Mouse (Mus musculus) macrophage (primary cell): ENCODE data around the gene Rpl23. TPM values are rescaled to one million over a fixed set of nuclear protein-coding genes. Genes with fewer than 3 reads are reported as not detected.

Experiments
- H3K27ac ChIP-seq: fragments of 350-480 bp; formaldehyde crosslinking; 2 replicates; pipeline ENCODE4 v1.9.0; 2021
- H3K36me3 ChIP-seq: fragments of 350-480 bp; formaldehyde crosslinking; 2 replicates; pipeline ENCODE4 v1.9.0; 2021; ENCODE audit errors: inconsistent target
- H3K4me3 ChIP-seq: fragments of 350-480 bp; formaldehyde crosslinking; 2 replicates; pipeline ENCODE4 v1.9.0; 2021; ENCODE audit errors: inconsistent target
- H3K79me2 ChIP-seq: fragments of 350-480 bp; formaldehyde crosslinking; 2 replicates; pipeline ENCODE4 v1.9.0; 2021; ENCODE audit errors: inconsistent target
- WGBS: methylation state at CpG from one replicate; pipeline ENCODE4 v1.1.7; 2026; ENCODE audit warnings: inconsistent platforms; ENCODE audit not compliant: missing documents; 5-methylcytosine and 5-hydroxymethylcytosine counted together
- polyA plus RNA-seq: library from polyadenylated mRNA; stranded (reverse); fragments of 250-400 nt; gene quantifications from 3 replicates; pipeline ENCODE4 v1.2.4, GENCODE M21; 2018; ENCODE audit warnings: inconsistent platforms

Gene Rpl23
- polyA plus RNA-seq, 1 experiment from 2014 or later: 1,231 TPM

DNA sequence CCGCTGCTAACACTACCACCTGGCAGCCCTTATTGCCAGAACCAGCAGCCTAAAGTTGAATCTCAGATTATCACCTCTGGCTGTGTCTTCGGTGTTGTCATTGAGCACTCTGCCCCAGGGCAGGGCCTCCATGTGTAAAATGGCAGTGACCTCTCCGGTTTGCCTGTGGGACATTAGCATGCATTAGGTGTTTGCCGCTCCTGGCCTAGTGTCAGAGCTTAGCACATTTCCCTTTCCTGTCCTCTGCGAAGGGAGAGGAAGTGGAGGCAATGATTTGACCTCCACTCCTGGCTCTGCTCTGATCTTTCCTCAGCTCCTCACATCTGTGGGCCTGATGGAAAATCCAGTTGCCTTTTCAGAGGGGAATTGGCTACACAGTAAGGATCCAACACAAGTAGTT lies 37.7 kb upstream of the Rpl23 start:
- Histone ChIP-seq H3K36me3 (peaks cover 25% of the 10 kb centered on the region; the same call in 1 of the 2 replicates), H3K27ac (peak overlapping the region; percentile 60), H3K4me3 (no peak overlapping the region), H3K79me2 (peaks cover 100% of the 10 kb centered on the region)
- WGBS: 57% methylated on average over 5 of the region's 5 CpGs

DNA sequence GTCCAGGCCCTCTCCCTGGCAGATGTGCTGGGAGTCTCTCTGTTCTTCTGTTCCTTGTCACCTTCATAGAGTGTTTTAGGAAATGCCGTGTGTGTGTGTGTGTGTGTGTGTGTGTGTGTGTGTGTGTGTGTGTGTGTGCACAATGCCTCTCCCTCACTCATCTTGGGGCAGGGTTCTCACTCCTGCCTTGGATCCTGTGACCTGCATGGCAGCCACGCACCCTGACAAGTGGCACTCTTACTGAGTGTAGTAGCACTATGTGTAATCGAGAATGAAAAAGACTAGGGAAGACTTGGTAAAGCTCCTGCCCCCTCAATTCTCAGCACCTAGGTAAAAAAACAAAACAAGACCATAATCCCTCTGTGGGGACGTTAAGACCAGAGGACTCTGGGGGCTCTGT lies 36.9 kb upstream of the Rpl23 start:
- peak overlapping the region; percentile 60; the same call in 1 of the 2 replicates for H3K27ac ChIP-seq
- H3K36me3 ChIP-seq: peaks cover 32% of the 10 kb centered on the region; the same call in 1 of the 2 replicates

DNA sequence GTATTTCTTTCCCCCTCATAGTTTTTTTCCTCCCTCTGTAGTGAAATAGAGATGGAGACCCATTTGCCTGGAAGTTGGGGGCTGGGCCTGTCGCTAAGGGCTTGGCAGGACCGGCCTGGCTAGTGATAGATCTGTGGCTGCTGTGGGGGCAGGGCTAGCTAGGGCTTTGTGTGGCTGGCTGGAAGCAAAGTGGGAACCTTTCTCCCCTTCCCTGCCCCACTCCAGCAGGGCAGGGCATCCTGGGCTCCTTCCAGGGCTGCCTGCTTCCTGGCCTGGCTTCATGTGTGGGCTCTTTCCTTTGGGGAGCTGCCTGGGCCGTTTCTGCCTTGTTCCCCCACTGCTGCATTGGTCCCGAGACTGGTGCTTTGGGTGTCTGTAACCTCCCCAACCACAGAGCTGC lies 36.3 kb upstream of the Rpl23 start:
- H3K36me3 ChIP-seq: peaks cover 37% of the 10 kb centered on the region; the same call in 1 of the 2 replicates
- 0 out of 2 replicates have a peak overlapping the region, but pooled peaks have one; percentile 15 for H3K27ac ChIP-seq
- H3K4me3 ChIP-seq: no peak overlapping the region
- peaks cover 100% of the 10 kb centered on the region for H3K79me2 ChIP-seq
- WGBS: 63% methylated on average over 4 of the region's 4 CpGs

More for the DNA sequence above, 36.9 kb upstream of the Rpl23 start:
- peaks cover 100% of the 10 kb centered on the region for H3K79me2 ChIP-seq
- WGBS: 90% methylated on average over 3 of the region's 4 CpGs
- H3K4me3 ChIP-seq: no peak overlapping the region

DNA sequence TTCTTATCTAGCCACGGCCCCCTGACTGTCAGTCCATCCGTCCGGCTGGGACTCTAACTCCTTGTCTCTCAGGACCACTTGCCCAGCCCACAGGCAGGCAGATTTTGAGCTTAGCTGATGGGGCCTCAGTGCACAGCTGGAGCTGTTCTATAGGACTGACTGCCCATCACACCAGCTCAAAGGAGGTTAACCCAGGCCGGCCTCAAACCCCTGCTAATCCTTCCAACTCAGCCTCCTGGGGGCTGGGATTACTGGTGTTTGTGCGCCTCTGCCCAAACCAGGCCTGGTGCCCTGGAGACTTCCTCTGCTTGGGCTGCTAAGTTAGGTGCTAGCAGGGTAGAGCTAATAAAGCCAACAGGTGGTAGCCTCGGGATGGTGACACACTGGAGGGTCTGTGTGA lies 35.8 kb upstream of the Rpl23 start:
- Histone ChIP-seq H3K27ac (peak overlapping the region; percentile 35), H3K36me3 (peaks cover 39% of the 10 kb centered on the region; the same call in 1 of the 2 replicates), H3K4me3 (no peak overlapping the region), H3K79me2 (peaks cover 100% of the 10 kb centered on the region)
- WGBS: 89% methylated on average over 6 of the region's 6 CpGs

DNA sequence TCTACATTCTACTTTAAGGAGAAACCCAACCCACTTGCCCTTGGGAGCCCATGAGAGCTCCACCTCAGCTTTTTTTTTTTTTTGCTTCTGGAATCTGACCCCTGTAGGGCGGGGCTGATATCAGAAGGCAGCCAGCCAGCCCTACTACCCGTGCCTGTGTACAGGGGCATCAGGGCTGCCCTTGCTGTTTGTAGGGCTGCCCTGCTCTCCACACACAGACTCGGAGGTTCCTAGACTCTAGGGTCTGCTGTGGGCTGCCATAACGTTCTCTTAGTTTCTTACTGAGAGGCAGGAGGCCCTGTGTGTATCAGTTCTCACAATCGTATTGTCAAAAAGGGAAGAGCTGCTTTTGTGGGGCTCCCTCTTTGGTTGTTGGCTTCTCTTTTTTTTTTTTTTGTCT lies 35.1 kb upstream of the Rpl23 start:
- WGBS: 37% methylated on average over 5 of the region's 5 CpGs
- Histone ChIP-seq H3K36me3 (peaks cover 39% of the 10 kb centered on the region; the same call in 1 of the 2 replicates), H3K27ac (peak overlapping the region; percentile 35), H3K79me2 (peaks cover 100% of the 10 kb centered on the region), H3K4me3 (no peak overlapping the region)

DNA sequence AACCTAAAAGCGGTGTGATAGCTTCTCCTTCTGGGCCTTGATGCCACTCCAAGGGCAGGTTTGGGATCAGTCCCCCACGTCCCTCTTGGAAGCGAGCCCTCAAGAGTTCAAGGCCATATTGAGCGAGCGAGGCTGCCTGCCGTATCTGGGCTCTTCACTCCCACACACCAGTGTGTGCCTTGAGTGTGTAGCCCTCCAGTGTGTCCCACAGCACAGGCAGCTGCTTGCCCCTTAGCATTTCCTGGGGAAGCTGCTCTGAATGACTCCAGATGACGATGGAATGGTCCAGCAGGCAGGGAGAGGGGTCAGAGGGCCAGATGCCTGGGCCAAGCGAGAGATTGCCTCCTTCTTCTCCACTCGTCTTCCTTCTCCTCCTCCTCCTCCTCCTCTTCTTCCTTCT lies 34.7 kb upstream of the Rpl23 start:
- peaks cover 43% of the 10 kb centered on the region; the same call in 1 of the 2 replicates for H3K36me3 ChIP-seq
- H3K27ac ChIP-seq: peak overlapping the region; percentile 35
- 89% methylated on average over 9 of the region's 9 CpGs for WGBS
- no peak overlapping the region for H3K4me3 ChIP-seq
- peaks cover 100% of the 10 kb centered on the region for H3K79me2 ChIP-seq

DNA sequence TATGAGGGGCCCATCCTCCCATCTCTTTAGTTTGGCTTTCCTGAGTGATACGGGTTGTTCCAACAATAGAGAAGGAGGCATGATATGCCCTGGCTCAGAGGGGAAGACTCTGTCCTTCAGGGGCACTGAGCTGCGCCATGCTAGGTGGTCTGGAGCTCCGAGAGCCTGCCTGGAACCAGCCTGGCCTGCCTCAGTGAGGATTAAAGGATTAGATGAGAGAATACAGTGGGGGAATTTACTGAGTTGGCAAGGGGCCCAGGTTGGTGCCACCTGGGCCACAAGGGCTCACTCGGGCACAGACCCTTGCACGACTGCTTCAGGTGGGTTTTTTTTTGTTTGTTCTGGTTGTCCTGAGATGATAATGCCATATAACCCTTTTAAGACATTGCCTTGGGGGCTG lies 33.9 kb upstream of the Rpl23 start:
- H3K4me3 ChIP-seq: no peak overlapping the region
- no peak overlapping the region for H3K27ac ChIP-seq
- peaks cover 50% of the 10 kb centered on the region; the same call in 1 of the 2 replicates for H3K36me3 ChIP-seq
- WGBS: 88% methylated on average over 4 of the region's 5 CpGs
- H3K79me2 ChIP-seq: peaks cover 100% of the 10 kb centered on the region

DNA sequence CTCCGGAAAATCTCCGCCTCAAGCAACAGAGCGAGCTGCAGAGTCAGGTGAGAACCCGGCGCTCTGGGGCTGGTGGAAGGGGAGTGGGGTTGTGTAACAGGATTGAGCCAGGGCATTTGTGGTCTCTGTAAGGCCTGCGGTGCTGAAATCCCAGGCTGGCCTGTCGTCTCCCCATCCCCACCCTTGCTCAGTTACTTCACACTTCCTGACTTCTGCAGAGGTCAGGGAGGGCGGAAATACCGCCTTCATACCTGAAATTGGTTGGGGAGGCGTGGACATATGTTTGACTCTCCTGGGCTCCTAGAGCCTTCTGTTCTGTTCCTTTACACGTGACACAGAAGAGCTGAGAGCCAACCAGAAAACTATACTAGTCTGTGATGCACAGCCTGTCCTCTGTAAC lies 33.5 kb upstream of the Rpl23 start:
- no peak overlapping the region for H3K4me3 ChIP-seq
- H3K27ac ChIP-seq: no peak overlapping the region
- peaks cover 100% of the 10 kb centered on the region for H3K79me2 ChIP-seq
- peaks cover 55% of the 10 kb centered on the region; the same call in 1 of the 2 replicates for H3K36me3 ChIP-seq
- WGBS: 45% methylated on average over 11 of the region's 11 CpGs

DNA sequence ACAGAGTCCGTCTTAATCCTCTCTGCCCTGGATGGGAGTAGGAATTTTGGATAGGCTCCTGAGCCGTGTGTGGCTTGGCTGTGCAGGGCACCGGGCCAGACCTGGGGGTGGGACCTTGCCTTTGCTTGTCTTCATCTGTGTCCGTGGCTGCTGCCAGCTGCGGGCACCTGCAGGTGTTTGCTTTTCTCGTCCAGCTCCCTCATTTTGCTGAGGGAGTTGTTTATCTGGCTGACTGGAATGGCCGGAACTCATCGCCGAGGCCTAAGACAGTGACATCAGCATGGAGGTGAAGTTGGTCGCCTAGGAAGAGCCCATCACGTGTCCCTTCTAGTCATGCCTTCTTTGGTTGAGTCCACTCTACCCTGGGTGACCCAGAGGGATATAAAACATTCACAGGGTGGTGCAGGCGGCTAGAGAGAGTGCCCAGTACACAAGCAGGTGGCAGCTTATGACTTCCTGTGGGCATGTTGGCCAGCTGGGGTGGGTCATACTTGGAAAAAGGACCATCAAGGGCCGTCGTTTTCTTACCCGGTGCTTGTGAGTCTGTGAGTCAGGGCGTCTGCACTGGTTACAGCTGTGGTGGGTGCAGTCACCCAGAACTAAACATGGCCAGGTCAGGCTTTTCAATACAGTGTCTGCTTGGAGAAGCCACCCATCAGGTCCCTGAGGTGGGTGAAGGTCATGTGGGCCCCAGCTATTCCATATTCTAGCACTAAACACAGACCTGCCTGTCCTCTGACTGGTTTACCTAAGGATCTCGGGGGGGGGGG lies 31.7 kb upstream of the Rpl23 start:
- Histone ChIP-seq H3K4me3 (no peak overlapping the region), H3K79me2 (peaks cover 100% of the 10 kb centered on the region), H3K36me3 (peaks cover 60% of the 10 kb centered on the region; the same call in 1 of the 2 replicates), H3K27ac (no peak overlapping the region)
- WGBS: 93% methylated on average over 17 of the region's 17 CpGs

DNA sequence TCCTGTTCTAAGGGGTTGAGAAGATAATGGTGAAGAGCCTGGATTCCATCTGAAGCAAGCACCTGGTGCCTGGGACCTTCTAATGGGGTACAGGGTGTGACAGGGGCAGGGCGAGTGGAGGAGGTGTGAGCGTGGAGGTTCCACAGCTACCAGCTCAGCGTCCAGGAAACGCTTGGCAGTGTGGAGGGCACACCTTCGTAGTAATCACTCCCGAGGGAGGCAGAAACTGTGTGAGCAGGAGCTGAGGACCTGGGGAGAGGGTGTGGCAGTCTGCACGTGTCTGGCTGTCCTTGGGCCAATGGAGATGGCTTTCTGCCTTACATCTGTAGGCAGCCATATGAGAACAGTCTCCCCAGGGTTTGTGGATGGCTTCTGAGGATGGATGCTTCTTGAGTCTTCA lies 30.8 kb upstream of the Rpl23 start:
- Histone ChIP-seq H3K27ac (no peak overlapping the region), H3K79me2 (peaks cover 100% of the 10 kb centered on the region), H3K36me3 (peaks cover 68% of the 10 kb centered on the region; the same call in 1 of the 2 replicates), H3K4me3 (no peak overlapping the region)
- 90% methylated on average over 7 of the region's 7 CpGs for WGBS

DNA sequence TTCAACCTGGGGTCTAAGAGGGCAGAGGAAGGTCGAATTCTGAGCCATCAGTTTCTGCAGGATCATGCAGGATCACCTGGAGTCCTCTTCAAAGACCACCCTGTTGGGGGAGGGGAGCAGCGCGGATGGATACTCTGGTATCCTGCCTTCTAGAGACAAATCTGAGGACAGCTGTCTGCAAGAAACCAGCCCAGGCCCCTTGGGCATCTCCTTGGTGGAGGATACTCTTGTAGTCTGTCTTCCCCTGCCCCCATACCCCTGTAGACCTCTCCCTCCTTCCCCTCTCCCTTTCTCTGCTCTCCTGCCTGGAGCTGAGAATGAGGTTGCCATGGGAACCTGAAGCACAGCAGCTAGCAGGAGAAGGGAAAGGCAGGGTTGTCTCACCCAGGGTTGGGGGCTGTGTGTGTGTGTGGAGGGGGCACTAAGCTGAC lies 30.3 kb upstream of the Rpl23 start:
- H3K36me3 ChIP-seq: peaks cover 70% of the 10 kb centered on the region; the same call in 1 of the 2 replicates
- WGBS: 93% methylated on average over 3 of the region's 3 CpGs
- H3K79me2 ChIP-seq: peaks cover 100% of the 10 kb centered on the region
- H3K27ac ChIP-seq: no peak overlapping the region
- no peak overlapping the region for H3K4me3 ChIP-seq

DNA sequence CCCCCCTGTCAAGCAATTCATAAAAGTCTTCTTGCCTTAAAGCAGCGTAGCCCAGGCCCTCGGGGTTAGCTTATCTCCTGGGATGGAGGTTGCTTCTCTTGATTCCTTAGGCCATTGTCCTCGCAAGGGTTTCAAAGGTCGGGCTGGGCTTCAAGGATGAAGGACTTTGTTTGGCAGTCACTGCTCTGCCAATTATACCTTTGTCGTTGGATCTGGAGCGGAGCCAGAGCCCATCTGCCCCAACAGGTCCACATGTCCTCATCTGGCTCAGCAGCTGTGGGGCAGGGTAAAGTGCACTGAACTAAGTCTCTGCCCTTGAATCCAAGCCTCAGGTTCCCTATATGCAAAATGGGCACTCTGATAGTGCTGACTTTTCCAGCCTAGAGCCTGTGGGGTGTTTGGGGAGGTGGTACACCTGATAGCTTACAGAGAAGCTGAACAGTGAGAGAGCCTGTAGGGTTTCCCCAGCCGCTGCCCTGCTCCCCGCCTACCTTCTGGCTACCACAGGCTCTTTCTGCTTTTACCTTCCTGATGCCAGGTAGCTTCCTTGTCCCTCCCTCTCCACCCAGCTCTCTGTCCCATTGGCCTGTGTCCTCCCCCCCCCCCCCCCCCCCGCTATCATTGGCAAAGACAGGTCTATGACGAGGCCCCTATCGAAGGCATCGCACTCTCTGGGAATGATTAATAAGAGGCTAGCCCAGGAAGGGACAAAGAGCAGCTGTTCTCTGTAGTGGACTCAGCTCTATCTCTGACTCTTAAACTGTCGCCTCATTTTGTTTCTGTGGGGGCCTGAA lies 29.5 kb upstream of the Rpl23 start:
- 89% methylated on average over 8 of the region's 13 CpGs for WGBS
- H3K79me2 ChIP-seq: peaks cover 100% of the 10 kb centered on the region
- no peak overlapping the region for H3K27ac ChIP-seq
- peaks cover 74% of the 10 kb centered on the region; the same call in 1 of the 2 replicates for H3K36me3 ChIP-seq
- no peak overlapping the region for H3K4me3 ChIP-seq

DNA sequence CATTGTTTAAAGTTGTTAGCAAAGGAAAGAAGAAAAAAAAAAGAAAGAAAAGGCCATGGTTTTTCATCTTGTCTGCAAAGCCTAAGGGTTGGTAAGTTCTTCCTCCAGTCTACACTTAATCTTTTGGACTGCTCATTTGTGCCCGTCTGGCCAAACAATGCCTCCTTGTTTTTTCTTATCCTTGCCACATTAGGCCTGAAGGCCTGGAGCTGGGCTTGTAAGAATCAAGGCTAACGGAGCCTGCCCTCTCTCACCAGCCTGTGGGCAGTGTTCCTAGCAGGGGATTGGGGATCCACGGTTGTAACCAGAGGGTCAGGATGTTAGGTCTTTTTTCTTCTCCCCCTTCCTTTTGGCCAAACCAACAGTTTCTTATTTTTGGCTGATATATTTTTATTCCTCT lies 28.7 kb upstream of the Rpl23 start:
- no peak overlapping the region for H3K27ac ChIP-seq
- 93% methylated on average over 2 of the region's 3 CpGs for WGBS
- H3K79me2 ChIP-seq: peaks cover 100% of the 10 kb centered on the region
- no peak overlapping the region for H3K4me3 ChIP-seq
- peaks cover 76% of the 10 kb centered on the region; the same call in 1 of the 2 replicates for H3K36me3 ChIP-seq

DNA sequence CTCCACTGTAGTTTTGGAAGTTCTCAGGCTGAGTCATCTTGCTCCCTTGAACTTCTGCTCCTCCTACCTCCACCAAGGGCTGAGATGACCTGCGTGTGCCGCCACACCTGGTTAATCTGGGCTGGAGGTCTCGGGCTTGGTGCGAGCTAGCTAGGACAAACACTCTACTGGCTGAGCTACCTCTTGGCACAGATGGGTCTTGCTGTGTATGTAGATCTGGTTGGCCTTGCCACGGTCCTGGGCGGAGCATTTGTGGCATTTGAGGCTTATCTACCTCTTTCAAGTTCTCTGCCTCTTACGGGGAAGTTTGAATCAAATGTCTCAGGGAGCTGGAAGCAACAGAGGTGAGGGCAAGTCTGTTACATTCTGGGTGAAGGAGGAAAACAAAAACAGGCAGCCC lies 28.1 kb upstream of the Rpl23 start:
- Histone ChIP-seq H3K79me2 (peaks cover 100% of the 10 kb centered on the region), H3K27ac (no peak overlapping the region), H3K36me3 (peaks cover 72% of the 10 kb centered on the region; the same call in 1 of the 2 replicates), H3K4me3 (no peak overlapping the region)
- 75% methylated on average over 7 of the region's 7 CpGs for WGBS
